Mouse (Mus musculus): ENCODE measurements around the gene Ube2f.

Gene Ube2f

GRCm38 (mm10) chr1:91249564-91250414 lies at the start of gene Ube2f:
Ube2f (plus strand) TSS chr1:91250304.
- DNase-seq: peak; percentile 96

GRCm38 (mm10) chr1:91201122-91201521 lies 49.0 kb upstream of the Ube2f start:
- no peak for DNase-seq

GRCm38 (mm10) chr1:91204221-91204765 lies 45.8 kb upstream of the Ube2f start:
- no peak for DNase-seq

- DNase-seq: no peak
These were observed 44.5 kb upstream of the Ube2f start for GRCm38 (mm10) chr1:91205651-91206050.

GRCm38 (mm10) chr1:91206336-91206735 lies 43.8 kb upstream of the Ube2f start:
- no peak for DNase-seq

GRCm38 (mm10) chr1:91206873-91207272 lies 43.2 kb upstream of the Ube2f start:
- DNase-seq: no peak

GRCm38 (mm10) chr1:91207334-91208074 lies 42.6 kb upstream of the Ube2f start:
- DNase-seq: no peak

GRCm38 (mm10) chr1:91209343-91209742 lies 40.8 kb upstream of the Ube2f start:
- peak; percentile 77 for DNase-seq

- peak; percentile 50 for DNase-seq
These were observed 40.3 kb upstream of the Ube2f start for GRCm38 (mm10) chr1:91209785-91210184.

- peak; percentile 66 for DNase-seq
These were observed 39.0 kb upstream of the Ube2f start for GRCm38 (mm10) chr1:91211099-91211498.

- DNase-seq: peak; percentile 65
These were observed 38.5 kb upstream of the Ube2f start for GRCm38 (mm10) chr1:91211591-91212008.

- DNase-seq: no peak
These were observed 34.8 kb upstream of the Ube2f start for GRCm38 (mm10) chr1:91215264-91215663.

- DNase-seq: peak; percentile 80
These were observed 34.1 kb upstream of the Ube2f start for GRCm38 (mm10) chr1:91215981-91216380.

- peak; percentile 46 for DNase-seq
These were observed 33.4 kb upstream of the Ube2f start for GRCm38 (mm10) chr1:91216504-91217267.

GRCm38 (mm10) chr1:91219641-91220321 lies 30.3 kb upstream of the Ube2f start:
- DNase-seq: no peak

- DNase-seq: no peak
These were observed 29.8 kb upstream of the Ube2f start for GRCm38 (mm10) chr1:91220322-91220672.

- DNase-seq: no peak
These were observed 23.5 kb upstream of the Ube2f start for GRCm38 (mm10) chr1:91226562-91226961.

GRCm38 (mm10) chr1:91227381-91228054 lies 22.6 kb upstream of the Ube2f start:
- peak; percentile 10 for DNase-seq

- no peak for DNase-seq
These were observed 19.0 kb upstream of the Ube2f start for GRCm38 (mm10) chr1:91231142-91231541.

GRCm38 (mm10) chr1:91231896-91232295 lies 18.2 kb upstream of the Ube2f start:
- peak; percentile 25 for DNase-seq

GRCm38 (mm10) chr1:91235395-91235794 lies 14.7 kb upstream of the Ube2f start:
- no peak for DNase-seq

- DNase-seq: no peak
These were observed 12.4 kb upstream of the Ube2f start for GRCm38 (mm10) chr1:91237676-91238075.
